Mouse (Mus musculus): ENCODE data around the gene Arpp21. TPM values are rescaled to one million over a fixed set of nuclear protein-coding genes. Genes with fewer than 3 reads are reported as not detected.
A peak's percentile ranks its signal among the peaks of the same experiment; 100 is the strongest.

The Arpp21 gene
- total and polyA plus RNA-seq, 2 experiments from 2014 or later, result 58.5 to 91.3 TPM

DNA sequence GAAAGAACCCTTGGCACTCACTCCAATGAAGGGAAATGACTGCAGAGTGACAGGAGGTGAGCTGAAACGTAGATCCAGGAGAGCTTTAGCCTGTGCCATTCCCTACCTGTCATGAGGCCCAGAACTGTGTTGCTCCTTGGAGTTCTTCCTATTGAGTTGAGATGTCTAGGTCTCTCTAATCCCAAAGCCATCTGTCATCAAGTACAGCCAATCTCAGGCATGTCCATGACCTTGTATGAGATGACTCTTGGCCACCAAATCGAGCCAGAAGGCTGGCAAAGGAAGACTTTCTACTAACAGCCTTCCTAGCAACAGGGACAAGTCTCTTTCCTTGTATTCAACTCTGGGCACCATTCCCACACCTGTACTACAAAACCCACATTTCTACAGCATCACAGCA, 25.0 kb upstream of the Arpp21 start:
- no peak for TF ChIP-seq CTCF (IDR thresholded peaks at IDR 0.05)
- H3K4me1 ChIP-seq (ENCODE audit: insufficient read depth, low read length), result no peaks in the 10 kb centered on the region
- H3K36me3 ChIP-seq (ENCODE audit: insufficient read depth, low read length), result no peaks in the 10 kb centered on the region
- H3K4me2 ChIP-seq (ENCODE audit: low read depth, low read length, poor library complexity, severe bottlenecking), result no peak overlapping the region
- ATAC-seq (ENCODE audit: low FRiP score), result no peak
- no peak overlapping the region for H3K4me3 ChIP-seq (ENCODE audit: low read depth, low read length)
- H3K27me3 ChIP-seq (ENCODE audit: insufficient read depth, low read length), result no peaks in the 10 kb centered on the region
- no peak overlapping the region for H3K27ac ChIP-seq (ENCODE audit: low read depth, low read length)
- H3K9me3 ChIP-seq (ENCODE audit: low read length), result no peaks in the 10 kb centered on the region
- DNase-seq (ENCODE audit: low spot score), result peak; percentile 30
- H3K9ac ChIP-seq (replicated peaks; ENCODE audit: low read length, poor library complexity, severe bottlenecking), result no peak overlapping the region
- WGBS, result 83% methylated on average over 2 of the region's 2 CpGs

DNA sequence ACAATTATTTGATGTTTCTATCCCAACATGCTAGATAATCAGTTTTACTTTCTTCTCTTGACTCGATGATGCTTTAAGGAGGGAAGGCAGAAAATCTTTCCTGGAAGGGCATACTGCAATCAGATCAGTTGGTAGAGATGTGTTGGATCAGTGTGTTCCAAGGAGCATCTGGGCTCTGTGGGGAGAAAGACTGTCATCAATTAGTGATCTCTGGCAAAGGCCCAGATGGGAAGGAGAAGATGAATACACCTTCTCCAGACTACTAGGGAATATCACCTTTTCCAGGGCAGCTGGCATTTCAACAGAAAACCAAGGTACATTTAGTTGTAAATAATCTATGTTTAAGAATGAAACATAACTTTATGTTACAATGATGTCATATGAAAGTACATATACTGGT, 22.8 kb upstream of the Arpp21 start:
- H3K9ac ChIP-seq (replicated peaks; ENCODE audit: low read length, poor library complexity, severe bottlenecking), result no peak overlapping the region
- ATAC-seq (ENCODE audit: low FRiP score) (no peak), DNase-seq (ENCODE audit: low spot score) (peak; percentile 59)
- H3K9me3 ChIP-seq (ENCODE audit: low read length), result no peaks in the 10 kb centered on the region
- TF ChIP-seq CTCF (IDR thresholded peaks at IDR 0.05), result no peak
- H3K27me3 ChIP-seq (ENCODE audit: insufficient read depth, low read length), result no peaks in the 10 kb centered on the region
- 80% methylated on average over 1 of the region's 1 CpGs for WGBS
- H3K4me3 ChIP-seq (ENCODE audit: low read depth, low read length), result no peak overlapping the region
- H3K4me1 ChIP-seq (ENCODE audit: insufficient read depth, low read length), result no peaks in the 10 kb centered on the region
- no peaks in the 10 kb centered on the region for H3K36me3 ChIP-seq (ENCODE audit: insufficient read depth, low read length)
- H3K4me2 ChIP-seq (ENCODE audit: low read depth, low read length, poor library complexity, severe bottlenecking), result no peak overlapping the region
- H3K27ac ChIP-seq (ENCODE audit: low read depth, low read length), result no peak overlapping the region

DNA sequence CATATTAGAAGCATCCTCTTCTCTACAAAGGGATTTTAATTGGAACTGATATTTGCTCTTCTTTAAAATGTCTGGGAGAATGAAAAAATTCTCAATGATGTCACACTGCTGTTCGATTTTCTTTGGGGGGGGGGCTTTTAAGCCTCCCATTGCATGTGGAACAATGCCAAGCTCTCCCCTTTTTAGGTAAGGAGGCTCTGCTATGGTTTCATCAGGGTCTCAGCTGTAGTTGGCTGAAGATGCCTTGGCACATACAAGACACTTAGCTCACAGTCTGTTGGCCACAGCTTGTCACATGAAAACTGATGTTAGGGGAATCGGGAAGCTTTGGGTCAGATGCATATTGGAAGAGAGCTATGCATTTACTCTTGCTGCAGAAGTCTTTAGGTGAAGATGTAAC, 20.2 kb upstream of the Arpp21 start:
- Histone ChIP-seq H3K36me3 (ENCODE audit: insufficient read depth, low read length) (no peaks in the 10 kb centered on the region), H3K4me2 (ENCODE audit: low read depth, low read length, poor library complexity, severe bottlenecking) (no peak overlapping the region), H3K27ac (ENCODE audit: low read depth, low read length) (no peak overlapping the region), H3K9me3 (ENCODE audit: low read length) (no peaks in the 10 kb centered on the region), H3K4me3 (ENCODE audit: low read depth, low read length) (no peak overlapping the region), H3K9ac (replicated peaks; ENCODE audit: low read length, poor library complexity, severe bottlenecking) (no peak overlapping the region), H3K4me1 (ENCODE audit: insufficient read depth, low read length) (no peaks in the 10 kb centered on the region), H3K27me3 (ENCODE audit: insufficient read depth, low read length) (no peaks in the 10 kb centered on the region)
- ATAC-seq (ENCODE audit: low FRiP score) (no peak), DNase-seq (ENCODE audit: low spot score) (peak; percentile 70)
- TF ChIP-seq CTCF (IDR thresholded peaks at IDR 0.05), result no peak
- WGBS, result 76% methylated on average over 2 of the region's 2 CpGs

DNA sequence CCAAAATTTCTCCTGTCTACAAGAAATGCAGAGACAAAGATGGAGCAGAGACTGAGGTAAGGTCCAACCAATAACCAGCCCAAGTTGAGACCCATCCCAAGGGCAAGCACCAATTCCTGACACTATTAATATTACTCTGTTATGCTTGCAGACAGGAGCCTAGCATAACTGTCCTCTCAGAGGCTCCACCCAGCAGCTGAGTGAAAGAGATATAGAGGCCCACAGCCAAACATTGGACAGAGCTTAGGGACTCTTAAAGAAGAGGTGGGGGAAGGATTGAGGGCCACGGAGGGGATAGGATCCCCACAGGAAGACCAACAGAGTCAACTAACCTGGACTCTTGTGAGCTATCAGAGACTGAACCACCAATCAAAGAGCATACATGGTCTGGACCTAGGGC, 18.0 kb upstream of the Arpp21 start:
- H3K27me3 ChIP-seq (ENCODE audit: insufficient read depth, low read length), result no peaks in the 10 kb centered on the region
- WGBS, result 83% methylated on average over 1 of the region's 1 CpGs

DNA sequence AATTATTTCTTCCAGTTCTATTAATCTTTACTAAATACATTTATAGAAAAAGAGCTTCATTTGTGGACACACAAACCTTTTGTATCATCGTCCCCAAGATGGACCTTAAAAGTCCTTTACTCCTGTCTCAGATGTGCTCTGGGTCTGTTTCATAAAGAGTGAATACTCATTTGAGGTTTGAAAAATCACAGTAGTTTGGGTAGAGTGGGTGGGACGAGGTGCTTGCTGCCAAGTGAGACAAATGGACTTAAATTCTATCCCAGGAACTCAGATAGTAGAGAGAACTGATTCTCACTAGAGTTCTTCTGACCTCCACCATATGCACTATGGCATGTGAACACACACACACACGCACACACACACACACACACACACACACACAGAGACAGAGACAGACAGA, 16.1 kb upstream of the Arpp21 start:
- 89% methylated on average over 3 of the region's 3 CpGs for WGBS
- ATAC-seq (ENCODE audit: low FRiP score), result no peak
- no peak for TF ChIP-seq CTCF (IDR thresholded peaks at IDR 0.05)

More for the DNA sequence above, 18.0 kb upstream of the Arpp21 start:
- DNase-seq (ENCODE audit: low spot score) (no peak), ATAC-seq (ENCODE audit: low FRiP score) (no peak)
- no peaks in the 10 kb centered on the region for H3K9me3 ChIP-seq (ENCODE audit: low read length)
- no peaks in the 10 kb centered on the region for H3K36me3 ChIP-seq (ENCODE audit: insufficient read depth, low read length)
- no peak overlapping the region for H3K4me2 ChIP-seq (ENCODE audit: low read depth, low read length, poor library complexity, severe bottlenecking)
- no peak for TF ChIP-seq CTCF (IDR thresholded peaks at IDR 0.05)
- no peak overlapping the region for H3K4me3 ChIP-seq (ENCODE audit: low read depth, low read length)
- no peak overlapping the region for H3K27ac ChIP-seq (ENCODE audit: low read depth, low read length)
- H3K9ac ChIP-seq (replicated peaks; ENCODE audit: low read length, poor library complexity, severe bottlenecking), result no peak overlapping the region
- H3K4me1 ChIP-seq (ENCODE audit: insufficient read depth, low read length), result no peaks in the 10 kb centered on the region

DNA sequence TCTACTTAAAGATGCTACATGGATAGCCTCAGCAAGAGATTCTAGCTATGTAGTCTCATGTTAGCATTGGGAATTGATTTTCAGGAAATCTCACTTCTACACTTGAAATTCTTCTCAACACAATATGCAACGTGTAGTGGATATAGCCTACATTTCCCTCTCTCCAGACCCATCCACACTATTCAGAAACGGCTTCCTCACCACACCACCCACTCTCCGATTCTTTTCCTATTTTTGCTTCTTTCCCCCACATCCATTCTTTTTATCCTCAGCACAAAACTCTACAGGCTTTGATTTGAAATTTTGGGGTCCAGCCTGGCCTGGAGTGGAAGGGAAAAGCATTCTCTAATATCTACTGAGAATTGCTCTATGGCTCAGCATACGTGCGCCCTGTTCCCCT, 15.6 kb upstream of the Arpp21 start:
- 90% methylated on average over 5 of the region's 5 CpGs for WGBS
- Histone ChIP-seq H3K9me3 (ENCODE audit: low read length) (no peaks in the 10 kb centered on the region), H3K27me3 (ENCODE audit: insufficient read depth, low read length) (no peaks in the 10 kb centered on the region), H3K4me2 (ENCODE audit: low read depth, low read length, poor library complexity, severe bottlenecking) (no peak overlapping the region), H3K27ac (ENCODE audit: low read depth, low read length) (no peak overlapping the region), H3K9ac (replicated peaks; ENCODE audit: low read length, poor library complexity, severe bottlenecking) (no peak overlapping the region), H3K4me1 (ENCODE audit: insufficient read depth, low read length) (no peaks in the 10 kb centered on the region), H3K4me3 (ENCODE audit: low read depth, low read length) (no peak overlapping the region), H3K36me3 (ENCODE audit: insufficient read depth, low read length) (no peaks in the 10 kb centered on the region)
- DNase-seq (ENCODE audit: low spot score) (no peak), ATAC-seq (ENCODE audit: low FRiP score) (no peak)
- TF ChIP-seq CTCF (IDR thresholded peaks at IDR 0.05), result no peak

More for the DNA sequence above, 16.1 kb upstream of the Arpp21 start:
- no peak for DNase-seq (ENCODE audit: low spot score)
- Histone ChIP-seq H3K4me1 (ENCODE audit: insufficient read depth, low read length) (no peaks in the 10 kb centered on the region), H3K27ac (ENCODE audit: low read depth, low read length) (no peak overlapping the region), H3K9ac (replicated peaks; ENCODE audit: low read length, poor library complexity, severe bottlenecking) (no peak overlapping the region), H3K9me3 (ENCODE audit: low read length) (no peaks in the 10 kb centered on the region), H3K27me3 (ENCODE audit: insufficient read depth, low read length) (no peaks in the 10 kb centered on the region), H3K4me3 (ENCODE audit: low read depth, low read length) (no peak overlapping the region), H3K36me3 (ENCODE audit: insufficient read depth, low read length) (no peaks in the 10 kb centered on the region), H3K4me2 (ENCODE audit: low read depth, low read length, poor library complexity, severe bottlenecking) (no peak overlapping the region)
